Mouse (Mus musculus): ENCODE measurements around the gene Cd274. TPM values are rescaled to one million over a fixed set of nuclear protein-coding genes. Genes with fewer than 3 reads are reported as not detected.

Gene Cd274
- 6.0 and 7.0 TPM in 2 replicates for total RNA-seq (2021)
- long read RNA-seq, experiment 1, partial matches to known transcripts, result 1 of 2 reads
- long read RNA-seq, experiment 1, other reads (novel, unspliced or antisense), result 1 of 2 reads
- long read RNA-seq, experiment 2, partial matches to known transcripts, result 1 of 1 reads
- long read RNA-seq, experiment 2, other reads (novel, unspliced or antisense), result 0 of 1 reads

DNA sequence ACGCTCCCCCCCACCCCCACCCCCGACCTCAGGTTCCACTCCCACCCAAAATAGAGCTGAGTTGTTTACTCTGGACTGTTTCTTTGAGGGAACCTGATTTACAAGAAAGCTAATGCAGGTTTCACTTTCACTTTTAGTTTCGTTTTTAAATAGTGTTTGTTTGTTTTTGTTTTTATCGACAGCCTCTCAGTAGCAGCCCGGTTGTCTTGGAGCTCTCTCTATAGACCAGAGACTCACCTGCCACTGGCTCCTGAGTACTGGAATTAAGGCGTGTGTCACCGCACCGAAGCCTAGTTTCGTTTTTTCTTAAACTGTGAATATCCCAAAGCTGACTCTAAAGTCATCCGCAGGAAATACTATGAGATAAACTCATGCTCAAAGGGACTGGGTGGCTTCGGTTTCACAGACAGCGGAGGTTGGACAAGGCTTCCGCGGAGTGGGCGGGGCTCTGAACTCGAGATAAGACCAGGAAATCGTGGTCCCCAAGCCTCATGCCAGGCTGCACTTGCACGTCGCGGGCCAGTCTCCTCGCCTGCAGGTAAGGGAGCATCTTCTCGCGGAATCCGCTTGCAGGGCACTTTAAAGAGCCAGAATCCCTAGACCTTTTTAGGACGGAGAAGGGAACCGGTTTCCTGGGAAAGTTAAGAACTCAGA lies at the start of gene Cd274, which contains the start of gene Plgrkt:
Gene Cd274 (plus strand): TSS at position 487 of the 654 bp plus-strand sequence.
Gene Plgrkt (minus strand): TSS at position 422 of the 654 bp plus-strand sequence.
- peak; percentile 92 for DNase-seq

DNA sequence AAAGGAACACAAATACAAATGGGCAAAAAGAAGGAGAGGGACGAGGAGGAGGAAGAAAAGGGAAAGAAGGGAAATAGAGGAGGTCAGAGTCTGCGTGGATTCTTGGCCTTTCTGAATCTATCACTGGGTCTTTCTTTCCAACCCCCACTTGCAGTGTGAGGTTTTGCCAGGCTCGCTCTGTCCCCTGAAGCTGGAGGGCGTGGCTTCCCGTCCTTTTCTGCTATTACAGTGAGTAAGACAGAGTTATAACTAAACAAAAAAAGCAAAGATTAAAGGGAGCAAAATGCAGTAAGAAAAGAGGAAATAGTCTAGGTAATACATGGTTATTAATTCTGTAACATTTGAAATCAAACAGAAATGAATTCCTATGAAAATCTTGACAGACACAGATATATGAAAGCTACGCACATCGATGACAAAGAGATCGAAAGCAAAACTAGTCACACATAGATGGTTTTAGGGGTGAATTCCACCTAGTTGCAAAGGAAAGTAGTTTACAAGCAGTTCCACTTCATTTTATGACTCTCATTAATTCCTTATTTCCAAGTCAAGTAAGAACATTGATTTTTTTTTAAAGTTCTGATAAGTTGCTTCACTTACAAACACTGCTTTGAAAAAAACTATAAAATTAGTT lies 43.7 kb upstream of the Cd274 start:
- no peak for DNase-seq

DNA sequence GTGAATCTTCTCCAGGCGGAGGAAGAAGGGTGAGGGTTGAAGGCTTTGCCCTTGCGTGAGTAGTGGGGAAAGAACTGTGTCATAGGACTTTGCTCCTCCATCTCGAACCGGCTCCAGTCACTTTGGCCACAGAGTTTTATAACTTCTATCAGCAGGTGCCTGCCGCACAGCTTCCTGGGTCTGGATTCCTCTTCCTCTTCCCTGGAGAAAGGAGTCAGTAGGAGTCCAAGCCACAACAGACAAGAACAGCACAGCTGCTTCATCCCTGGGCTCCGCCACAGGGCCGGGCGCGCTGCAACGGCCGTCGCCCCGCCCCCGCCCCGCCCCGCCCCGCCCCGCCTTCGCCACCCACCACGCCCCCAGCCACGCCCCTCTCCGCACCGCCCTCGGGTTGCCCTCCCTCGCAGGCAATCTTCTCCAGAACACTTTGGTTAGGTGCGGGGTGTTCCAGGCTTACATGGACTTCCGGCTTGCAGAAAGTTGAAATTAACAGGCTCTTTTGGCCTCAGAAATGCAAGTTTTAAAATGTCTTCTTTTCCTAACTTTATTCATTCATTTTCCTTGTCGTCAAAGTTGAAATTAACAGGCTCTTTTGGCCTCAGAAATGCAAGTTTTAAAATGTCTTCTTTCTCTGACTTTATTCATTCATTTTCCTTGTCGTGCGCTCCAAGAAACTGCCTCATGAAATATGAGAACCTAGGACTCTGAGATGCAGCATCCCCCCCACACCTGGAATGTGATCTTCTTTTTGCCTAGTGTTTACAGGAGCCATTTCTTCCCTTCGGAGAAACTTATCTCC lies 42.0 kb upstream of the Cd274 start, which contains the start of gene Insl6:
Gene Insl6 (minus strand): TSS at position 304 of the 799 bp plus-strand sequence.
- DNase-seq, result peak; percentile 89

DNA sequence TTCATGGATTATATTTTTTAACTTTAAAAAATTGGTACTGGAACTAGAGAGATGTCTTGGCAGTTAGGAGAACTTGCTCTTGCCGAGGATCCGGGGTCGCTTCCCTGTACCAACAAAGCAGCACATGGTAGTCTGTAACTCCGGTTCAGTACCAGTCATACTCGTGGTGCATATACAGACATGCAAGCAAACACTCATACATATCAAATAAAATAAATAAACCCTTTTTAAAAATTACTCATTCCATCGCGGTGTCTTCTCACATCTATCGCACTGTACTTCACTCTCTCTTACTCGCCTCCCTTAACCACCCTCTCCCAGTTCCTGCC lies 41.4 kb upstream of the Cd274 start:
- DNase-seq, result no peak

DNA sequence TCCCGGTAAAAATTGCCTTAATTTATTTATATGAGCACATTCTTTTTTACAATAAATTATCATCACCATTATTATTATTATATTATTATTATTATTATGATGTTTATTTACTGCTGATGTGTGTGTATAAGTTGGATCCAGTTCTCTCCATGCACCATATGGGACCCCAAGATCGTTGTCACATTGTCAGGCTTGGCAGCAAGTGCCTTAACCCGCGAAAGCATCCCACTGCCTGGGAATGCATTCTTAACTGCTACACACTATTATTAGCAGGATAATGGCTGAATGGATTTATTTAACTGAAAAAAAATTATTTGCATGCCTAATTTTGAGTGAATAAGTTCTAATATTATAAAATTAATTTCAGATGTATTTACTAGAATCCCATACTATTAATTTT lies 40.9 kb upstream of the Cd274 start:
- no peak for DNase-seq

DNA sequence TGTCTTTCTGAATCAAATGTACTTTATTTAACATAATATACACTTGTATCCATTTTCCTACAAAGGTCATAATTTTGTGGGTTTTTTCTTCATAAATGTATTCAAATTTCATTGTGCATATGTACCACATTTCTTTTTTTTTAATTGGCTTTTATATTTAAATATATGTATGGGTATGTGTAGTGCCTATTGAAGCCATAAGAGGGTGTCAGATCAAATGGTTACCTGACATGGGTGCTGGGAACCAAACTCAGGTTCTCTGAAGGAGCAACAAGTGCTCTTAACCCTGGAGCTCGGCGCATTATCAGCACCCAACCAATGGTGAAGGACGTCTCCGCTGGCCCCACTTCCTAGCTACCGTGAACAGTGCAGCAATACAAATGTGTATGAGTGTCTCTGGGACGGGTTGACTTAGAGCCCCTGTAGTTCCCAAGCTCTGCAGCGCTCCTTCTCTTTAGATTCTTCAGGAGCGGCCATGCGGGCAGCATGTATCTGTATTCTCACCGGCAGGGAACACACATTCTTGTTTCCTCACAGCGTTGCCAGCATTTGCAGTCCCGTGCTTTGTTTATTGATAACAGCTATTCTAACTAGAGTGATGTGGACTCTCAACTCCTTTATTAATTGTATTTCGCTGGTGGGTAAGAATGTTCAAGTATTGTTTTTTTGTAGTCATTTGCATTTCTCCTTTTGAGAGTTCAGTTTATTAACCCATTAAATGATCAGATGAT lies 40.3 kb upstream of the Cd274 start:
- DNase-seq, result no peak

DNA sequence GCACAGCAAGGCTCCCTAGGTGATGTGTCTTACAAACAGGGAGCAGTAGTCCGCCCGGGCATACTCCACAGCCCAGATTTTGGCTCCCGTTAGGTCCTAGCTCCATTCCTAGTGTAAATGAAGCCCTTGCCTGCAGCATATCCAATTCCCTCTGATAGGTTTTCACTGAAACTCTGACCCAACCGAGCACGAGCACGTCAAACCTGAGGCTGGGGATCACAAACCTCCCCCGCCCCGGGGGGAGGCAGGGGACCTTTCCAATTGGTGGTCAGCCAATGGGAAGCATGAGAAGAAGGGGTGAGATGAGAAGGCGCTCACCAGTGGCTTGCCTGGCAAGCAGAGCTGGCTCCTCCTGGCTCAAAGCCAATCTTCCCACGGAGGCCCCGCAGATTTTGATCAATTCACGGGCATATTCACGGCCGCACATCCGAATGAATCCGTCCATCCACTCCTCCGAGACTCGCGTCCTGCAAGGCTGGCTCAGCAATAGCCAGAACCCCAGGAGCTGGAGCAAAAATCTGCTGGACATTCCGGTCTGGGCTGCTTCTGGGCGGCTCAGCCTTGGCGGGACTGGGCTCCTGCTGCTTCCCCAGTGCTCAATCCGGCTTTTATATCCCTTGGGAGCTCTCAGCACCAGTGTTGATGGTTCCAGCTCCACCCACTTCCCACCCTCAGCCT lies 33.0 kb upstream of the Cd274 start, which contains the start of gene Rln1:
Gene Rln1 (minus strand): TSS at position 603 of the 678 bp plus-strand sequence.
- DNase-seq, result peak; percentile 44

DNA sequence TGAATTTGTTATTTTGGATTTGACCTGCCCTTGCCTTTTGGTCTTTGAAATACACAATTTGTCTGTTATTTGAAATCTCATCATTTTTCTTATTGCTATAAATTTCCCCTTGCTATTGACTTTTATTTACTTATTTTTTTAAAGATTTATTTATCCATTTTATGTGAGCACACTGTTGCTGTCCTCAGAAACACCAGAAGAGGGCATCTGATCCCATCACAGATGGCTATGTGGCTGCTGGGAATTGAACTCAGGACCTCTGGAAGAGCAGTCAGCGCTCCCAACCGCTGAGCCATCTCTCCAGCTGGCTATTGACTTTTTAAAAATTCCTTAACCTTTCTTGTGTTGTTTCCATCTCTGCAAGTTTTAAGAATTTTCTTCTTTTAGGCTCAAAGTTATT lies 30.6 kb upstream of the Cd274 start:
- DNase-seq, result no peak

DNA sequence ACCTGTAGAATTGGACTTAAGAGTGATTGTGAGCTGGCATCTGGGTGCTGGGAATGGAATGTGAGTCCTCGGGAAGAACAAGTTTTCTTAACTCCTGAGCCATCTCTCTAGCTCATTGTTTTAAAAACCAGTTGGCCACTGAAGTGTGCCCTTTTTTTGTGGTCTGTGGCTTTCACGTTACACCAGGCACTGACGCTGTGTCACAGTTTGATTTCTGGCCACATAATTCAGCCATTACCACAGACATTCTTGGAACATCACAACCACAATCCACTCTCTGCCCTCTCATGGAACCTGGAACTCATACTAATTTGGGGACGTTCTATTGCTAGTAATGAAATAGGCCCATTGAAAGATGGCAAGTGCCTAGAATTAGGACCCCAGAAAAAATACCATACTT lies 26.2 kb upstream of the Cd274 start:
- no peak for DNase-seq

DNA sequence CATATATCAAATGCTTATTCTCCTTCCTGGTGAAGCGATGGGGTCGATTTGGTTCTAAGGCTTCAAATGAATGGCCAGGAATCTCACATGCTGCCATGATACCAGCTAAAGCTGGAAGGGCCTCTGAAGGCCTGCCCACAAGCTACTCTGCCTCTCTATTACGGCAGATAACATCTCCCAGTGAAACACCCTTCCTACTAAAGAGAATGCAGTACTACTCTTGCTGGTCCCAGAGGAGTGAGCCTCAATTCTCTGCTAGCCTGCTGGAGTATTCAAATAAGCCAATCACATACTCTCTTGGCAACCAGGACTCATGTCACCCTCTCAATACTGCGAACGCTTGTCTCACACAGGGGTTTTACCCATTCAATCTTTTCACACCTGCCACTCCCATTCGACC lies 25.0 kb upstream of the Cd274 start:
- no peak for DNase-seq

DNA sequence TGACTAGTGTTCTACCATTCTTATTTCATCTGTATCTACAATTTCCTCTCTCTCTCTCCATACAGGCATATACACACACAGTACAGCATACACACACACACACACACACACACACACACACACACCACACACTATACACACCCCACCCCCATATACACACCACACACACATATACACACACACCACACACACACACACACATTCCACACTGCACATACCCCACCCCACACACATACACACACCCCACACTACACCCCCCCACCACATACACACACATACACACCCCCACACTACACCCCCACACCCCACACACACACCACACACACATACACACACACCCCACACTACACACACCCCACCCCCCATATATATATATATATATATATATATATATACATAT lies 22.4 kb upstream of the Cd274 start:
- no peak for DNase-seq

DNA sequence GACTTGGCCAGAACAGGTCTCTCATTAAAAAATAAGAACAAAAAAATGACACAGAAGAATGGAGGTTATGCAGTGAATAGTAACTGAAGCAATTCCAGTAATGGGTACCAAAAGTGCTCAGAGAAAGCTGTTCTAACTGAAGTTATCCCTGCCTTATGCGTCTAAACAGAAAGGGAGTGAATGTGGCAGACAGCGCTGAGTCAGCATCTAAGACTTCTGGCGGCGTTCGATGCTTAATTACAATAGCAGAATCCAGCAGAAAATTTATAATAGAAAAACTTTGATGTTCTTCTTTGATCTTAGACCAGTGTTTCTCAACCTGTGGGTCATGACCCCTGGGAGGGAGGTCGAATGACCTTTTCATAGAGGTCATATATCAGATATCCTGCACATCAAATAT lies 21.6 kb upstream of the Cd274 start:
- no peak for DNase-seq

DNA sequence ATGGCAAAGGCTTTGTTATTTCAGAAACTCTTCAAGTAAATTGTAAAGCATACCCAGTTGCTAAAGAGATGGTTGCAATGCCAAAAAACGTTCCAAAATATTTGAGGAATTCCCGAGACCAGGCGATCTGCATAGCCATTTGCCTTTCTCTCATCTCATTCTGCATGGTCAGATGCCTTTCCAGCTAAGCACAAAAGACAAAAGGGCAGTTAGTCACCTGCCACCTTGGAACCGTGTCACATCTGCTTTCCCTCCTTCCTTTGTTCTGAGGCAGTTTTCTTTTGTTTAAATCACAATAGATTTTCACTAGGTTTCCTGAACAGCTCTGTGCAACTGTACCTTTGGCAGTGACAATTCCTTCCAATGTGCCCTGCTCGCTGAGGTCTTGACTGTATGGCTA lies 16.3 kb upstream of the Cd274 start:
- no peak for DNase-seq

DNA sequence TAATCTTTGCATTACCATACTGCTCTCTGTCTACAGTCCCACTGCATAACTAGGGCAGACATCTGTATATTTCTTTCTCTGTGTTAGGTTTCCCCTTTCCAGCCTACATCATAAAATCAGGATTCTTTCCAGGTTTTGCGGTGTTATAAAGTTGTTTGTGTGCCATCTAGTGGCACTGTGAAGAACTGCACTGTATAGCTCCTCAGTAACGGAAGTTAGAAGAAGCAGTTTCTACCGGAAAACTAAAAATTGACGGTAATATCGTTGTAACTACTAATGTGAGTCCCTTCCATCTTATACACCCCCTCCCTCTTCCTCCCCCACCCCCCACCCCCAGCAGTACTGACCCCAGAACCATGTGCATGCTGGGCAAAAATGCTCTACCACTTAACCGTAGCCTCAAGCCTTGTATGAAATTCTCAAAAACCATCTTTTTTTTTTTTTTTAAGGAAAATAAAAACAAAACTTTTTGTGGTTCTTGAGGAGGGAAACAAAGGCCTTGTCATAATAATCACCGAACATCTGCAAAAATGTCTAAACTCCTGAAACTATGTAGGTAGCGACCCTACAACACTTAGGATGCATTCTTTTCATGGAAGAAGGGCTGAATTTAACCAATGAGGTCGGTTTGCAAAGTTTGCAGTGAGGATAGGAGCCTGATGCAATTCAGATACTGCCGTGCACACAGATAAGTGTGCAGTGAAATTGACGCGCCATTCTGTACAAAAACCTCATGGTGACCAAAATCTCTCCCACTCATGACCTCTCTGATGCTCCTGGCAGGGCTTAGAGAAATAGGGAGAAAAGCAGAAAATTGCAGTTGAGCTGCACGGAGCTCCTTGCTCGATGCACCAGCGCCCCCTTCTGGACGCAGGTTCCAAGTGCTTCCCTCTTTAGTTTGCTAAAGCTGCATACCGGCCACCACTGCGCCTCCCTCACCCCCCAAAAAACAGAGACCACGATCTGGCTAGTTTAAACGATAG lies 12.1 kb upstream of the Cd274 start:
- peak; percentile 94 for DNase-seq

DNA sequence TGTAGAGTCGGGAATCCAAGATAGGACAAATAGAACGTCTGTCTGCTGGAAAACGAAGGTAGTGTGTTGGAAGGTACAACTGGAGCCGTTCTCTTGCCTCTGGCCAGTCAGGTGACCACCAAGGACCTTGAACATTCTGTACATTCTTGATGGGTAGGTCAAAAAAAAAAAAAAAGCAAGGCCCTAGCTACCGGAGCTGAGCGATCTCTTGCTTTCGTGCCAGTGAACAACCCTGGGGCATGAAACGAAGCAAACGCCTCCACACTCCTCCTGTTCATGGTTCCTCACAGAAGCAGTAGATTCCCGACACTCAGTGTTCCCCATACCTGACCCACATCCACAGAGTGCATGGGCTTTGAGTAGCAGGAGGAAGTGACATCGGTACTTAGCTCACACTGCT lies 11.0 kb upstream of the Cd274 start:
- DNase-seq, result no peak

DNA sequence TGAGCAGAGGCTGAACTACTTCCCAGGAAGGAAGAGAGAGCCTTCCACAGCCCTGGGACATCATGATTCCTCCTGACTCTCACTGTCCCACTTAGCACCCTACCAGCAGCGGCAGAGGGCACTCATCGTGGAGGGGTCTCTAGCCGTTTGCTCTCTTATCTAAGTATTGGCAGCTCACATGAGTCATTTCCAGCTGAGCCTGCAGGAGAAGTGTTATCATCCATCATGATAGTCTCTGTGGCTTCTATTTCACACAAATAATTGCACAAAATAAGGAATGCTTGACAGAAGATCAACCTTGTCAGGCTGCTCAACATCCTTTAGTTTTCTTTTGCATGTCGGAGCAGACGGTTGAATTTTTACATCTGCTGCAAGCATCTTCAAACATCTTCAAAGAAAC lies 7.0 kb upstream of the Cd274 start:
- DNase-seq, result no peak

DNA sequence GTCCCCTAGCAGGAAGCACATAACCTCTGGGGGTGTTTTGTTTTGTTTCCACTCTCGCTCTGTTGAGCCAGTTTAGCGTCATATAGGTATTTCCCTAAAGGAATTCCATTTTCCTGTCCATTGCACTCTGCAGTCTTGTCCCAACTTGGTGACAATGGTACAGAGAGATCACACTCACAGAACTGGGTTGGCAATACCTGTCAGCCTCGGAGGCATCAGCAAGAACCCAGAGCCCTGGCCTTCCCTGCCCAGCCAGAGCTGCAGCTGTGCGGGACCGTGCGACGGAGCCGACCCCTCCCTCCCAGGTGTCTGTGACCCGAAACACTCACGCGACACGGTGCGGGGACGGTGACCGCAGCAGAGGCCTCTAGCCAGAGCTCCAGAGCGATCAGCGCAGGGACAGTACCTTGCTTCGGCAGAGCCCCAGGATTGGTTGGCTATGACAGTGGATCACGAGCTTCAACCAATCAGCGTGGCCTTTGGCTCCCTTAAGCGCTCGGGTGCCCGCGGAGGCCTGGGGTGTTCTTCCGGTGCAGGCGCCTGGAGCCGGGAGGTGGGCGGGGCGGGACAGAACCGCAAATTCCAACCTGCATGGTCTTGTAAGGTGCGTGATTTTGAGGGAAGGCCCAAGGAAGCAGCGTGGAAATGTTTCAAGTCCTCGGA lies 5.7 kb upstream of the Cd274 start:
- DNase-seq, result peak; percentile 95

DNA sequence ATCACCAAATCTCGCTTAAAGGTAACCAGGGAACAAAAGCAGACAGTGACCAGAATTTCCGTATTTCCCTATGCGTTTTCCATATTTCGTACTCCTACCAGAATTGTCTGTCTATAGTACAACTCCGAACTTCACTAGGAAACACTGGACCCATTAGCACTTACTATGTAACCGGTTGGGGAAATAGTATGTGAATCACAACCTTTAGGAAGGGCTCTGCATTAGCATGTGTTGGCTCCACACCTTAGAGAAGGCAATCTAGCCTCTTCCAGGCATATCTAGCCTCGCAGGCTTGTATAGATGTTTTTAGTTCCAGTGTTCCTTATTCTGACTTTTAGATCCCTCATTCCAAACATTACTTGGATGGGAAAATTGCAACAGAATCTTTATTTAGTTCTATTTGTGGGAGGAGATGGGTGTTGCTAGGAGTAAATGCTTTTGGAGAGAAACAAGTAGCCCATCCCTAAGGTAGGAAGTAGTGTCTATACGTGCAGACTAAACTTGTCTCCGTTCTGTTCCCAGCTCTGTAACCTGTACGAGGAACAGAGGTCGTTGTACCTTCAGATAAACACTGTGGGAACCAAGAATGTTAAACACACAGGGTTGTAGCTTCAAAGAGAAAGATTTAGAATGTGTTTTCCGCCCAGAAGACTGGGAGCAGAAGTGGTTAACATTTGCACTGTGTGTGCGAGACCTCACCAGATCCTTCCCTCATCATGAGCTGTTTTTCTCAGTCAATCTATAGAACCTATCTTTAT lies 4.9 kb upstream of the Cd274 start:
- no peak for DNase-seq

DNA sequence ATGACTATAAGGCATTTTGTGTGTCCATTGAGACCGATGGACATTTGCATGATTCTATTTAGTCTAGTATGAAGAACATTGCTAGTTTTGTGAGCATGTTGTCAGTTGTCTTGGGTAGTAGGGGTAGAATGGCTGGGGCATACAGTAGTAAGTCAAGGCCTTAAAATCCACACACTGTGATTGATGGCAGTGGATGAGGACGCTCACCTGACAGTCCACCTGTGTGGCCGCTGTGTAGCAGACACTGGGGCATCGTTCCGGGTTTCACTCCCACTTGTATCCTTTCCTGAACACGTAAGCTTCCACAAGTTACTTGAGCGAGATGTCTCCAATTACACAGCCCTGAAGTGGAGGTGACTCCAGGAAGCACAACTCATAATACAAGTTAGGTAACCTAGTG lies 3.7 kb upstream of the Cd274 start:
- no peak for DNase-seq

Data from adrenal gland, postnatal 14 days (tissue).